Mouse (Mus musculus): Measurements from ENCODE around the gene Hist2h2aa1. TPM values are rescaled to one million over a fixed set of nuclear protein-coding genes. Genes with fewer than 3 reads are reported as not detected.
A peak's percentile ranks its signal among the peaks of the same experiment; 100 is the strongest.
"Not testable (repeated sequence)": the region's sequence is repeated elsewhere in the genome, so short reads cannot be mapped to it uniquely, and the experiment has no call there.

Gene Hist2h2aa1
- polyA plus RNA-seq, 1 experiment from 2014 or later: 17.7 TPM

- peak; percentile 7; the same call in 1 of the 2 replicates for ATAC-seq
- Histone ChIP-seq H3K4me3 (replicated peaks) (peak overlapping the region; percentile 56), H3K4me2 (replicated peaks) (peak overlapping the region; percentile 83), H3K27ac (peak overlapping the region; percentile 98), H3K4me1 (replicated peaks) (peaks cover 13% of the 10 kb centered on the region; the same call in 1 of the 2 replicates), H3K9ac (peak overlapping the region; percentile 73)
- H3K36me3 ChIP-seq; H3K9me3 ChIP-seq; H3K27me3 ChIP-seq (replicated peaks): not testable (repeated sequence)
- WGBS: under 1% methylated on average over 37 of the region's 47 CpGs
Measured at GRCm38 (mm10) chr3:96220131-96220764, 25.0 kb upstream of the Hist2h2aa1 start.

DNA sequence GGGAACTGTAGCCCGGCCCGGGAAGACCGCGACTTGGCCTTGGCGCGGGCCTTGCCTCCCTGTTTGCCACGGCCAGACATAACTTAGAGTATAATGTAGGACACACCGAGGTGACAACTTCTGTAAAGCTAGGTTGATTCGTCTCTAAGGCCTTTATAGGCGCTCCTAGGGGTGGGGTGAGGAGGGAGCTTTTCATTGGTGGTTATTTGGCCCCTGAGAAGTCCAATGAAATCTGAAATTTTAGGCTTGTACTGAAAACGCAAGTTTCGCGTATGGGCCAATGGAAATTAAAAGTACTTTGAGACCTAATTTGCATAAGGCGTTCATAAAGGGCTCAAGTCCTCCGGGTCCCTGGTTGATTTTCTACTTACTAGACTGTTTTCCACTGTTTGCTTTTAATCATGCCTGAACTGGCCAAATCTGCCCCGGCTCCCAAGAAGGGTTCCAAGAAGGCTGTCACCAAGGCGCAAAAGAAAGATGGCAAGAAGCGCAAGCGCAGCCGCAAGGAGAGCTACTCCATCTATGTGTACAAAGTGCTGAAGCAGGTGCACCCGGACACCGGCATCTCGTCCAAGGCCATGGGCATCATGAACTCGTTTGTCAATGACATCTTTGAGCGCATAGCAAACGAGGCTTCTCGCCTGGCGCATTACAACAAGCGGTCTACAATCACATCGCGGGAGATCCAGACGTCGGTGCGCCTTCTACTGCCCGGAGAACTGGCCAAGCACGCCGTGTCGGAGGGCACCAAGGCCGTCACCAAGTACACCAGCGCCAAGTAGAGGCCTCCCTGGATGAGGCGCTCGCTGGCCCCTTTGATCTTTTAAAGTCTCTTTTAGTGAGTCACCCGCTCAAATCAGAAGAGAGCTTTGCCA is 24.3 kb upstream of the Hist2h2aa1 start, which contains the start of the genes Hist2h2ac and Hist2h2be:
Gene Hist2h2ac (minus strand): TSS at position 116 of the 875 bp plus-strand sequence.
Gene Hist2h2be (plus strand): TSS at position 355 of the 875 bp plus-strand sequence.
- Histone ChIP-seq H3K27ac (peak within 1 kb of the TSS; percentile 98), H3K4me2 (replicated peaks) (peak within 1 kb of the TSS; percentile 83), H3K36me3 (no peaks in the 10 kb centered on the region), H3K27me3 (replicated peaks) (no peaks in the 10 kb centered on the region), H3K4me3 (replicated peaks) (peak within 1 kb of the TSS; percentile 56), H3K9me3 (no peaks in the 10 kb centered on the region), H3K9ac (peak within 1 kb of the TSS; percentile 73), H3K4me1 (replicated peaks) (peaks cover 11% of the 10 kb centered on the region; the same call in 1 of the 2 replicates)
- under 1% methylated on average over 43 of the region's 43 CpGs for whole genome bisulfite sequencing
- ATAC-seq: peak; percentile 94

- H3K4me1 ChIP-seq (replicated peaks): peaks cover 11% of the 10 kb centered on the region; the same call in 1 of the 2 replicates
- peak overlapping the region; percentile 98 for H3K27ac ChIP-seq
- no peak for ATAC-seq
Measured at GRCm38 (mm10) chr3:96221640-96222038, 23.7 kb upstream of the Hist2h2aa1 start.

GRCm38 (mm10) chr3:96222774-96223173 is 22.5 kb upstream of the Hist2h2aa1 start:
- H3K4me2 ChIP-seq (replicated peaks): peak overlapping the region; percentile 83; the same call in 1 of the 2 replicates
- H3K27me3 ChIP-seq (replicated peaks): no peaks in the 10 kb centered on the region
- H3K9me3 ChIP-seq: no peaks in the 10 kb centered on the region
- H3K4me1 ChIP-seq (replicated peaks): peaks cover 11% of the 10 kb centered on the region; the same call in 1 of the 2 replicates
- H3K27ac ChIP-seq: no peak overlapping the region
- H3K36me3 ChIP-seq: no peaks in the 10 kb centered on the region
- 88% methylated on average over 4 of the region's 4 CpGs for WGBS
- ATAC-seq: no peak
- no peak overlapping the region for H3K4me3 ChIP-seq (replicated peaks)
- no peak overlapping the region; the same call in 1 of the 2 replicates for H3K9ac ChIP-seq

More at GRCm38 (mm10) chr3:96221640-96222038, 23.7 kb upstream of the Hist2h2aa1 start:
- WGBS: 24% methylated on average over 9 of the region's 9 CpGs
- Histone ChIP-seq H3K4me3 (replicated peaks) (peak overlapping the region; percentile 56), H3K27me3 (replicated peaks) (no peaks in the 10 kb centered on the region), H3K9ac (peak overlapping the region; percentile 44), H3K9me3 (no peaks in the 10 kb centered on the region), H3K36me3 (no peaks in the 10 kb centered on the region), H3K4me2 (replicated peaks) (peak overlapping the region; percentile 83)

DNA sequence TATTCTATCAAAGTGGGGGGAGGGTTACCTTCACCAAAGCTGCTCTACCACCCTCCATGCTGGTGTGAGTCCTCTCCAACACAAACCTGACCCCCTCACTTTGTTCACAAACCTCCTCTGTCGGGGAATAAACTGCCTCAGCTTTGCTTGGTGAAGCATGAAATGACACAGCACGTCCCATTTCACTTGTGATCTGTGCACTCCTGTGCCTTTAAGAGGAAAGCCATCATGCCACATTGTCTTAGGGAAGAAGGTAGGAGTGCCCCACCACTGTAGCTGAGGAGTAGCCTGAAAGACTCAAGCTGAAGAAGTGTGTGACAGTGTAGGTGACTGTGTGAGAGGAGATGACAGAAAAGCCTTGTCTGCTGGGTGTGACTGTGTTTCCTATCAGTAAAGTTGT is 19.9 kb upstream of the Hist2h2aa1 start:
- no peak overlapping the region for H3K4me3 ChIP-seq (replicated peaks)
- no peaks in the 10 kb centered on the region for H3K9me3 ChIP-seq
- 49% methylated on average over 2 of the region's 2 CpGs for WGBS
- no peaks in the 10 kb centered on the region for H3K36me3 ChIP-seq
- no peak overlapping the region for H3K4me2 ChIP-seq (replicated peaks)
- H3K27ac ChIP-seq: no peak overlapping the region
- ATAC-seq: no peak
- no peak overlapping the region for H3K9ac ChIP-seq
- no peaks in the 10 kb centered on the region for H3K27me3 ChIP-seq (replicated peaks)
- peaks cover 11% of the 10 kb centered on the region; the same call in 1 of the 2 replicates for H3K4me1 ChIP-seq (replicated peaks)

DNA sequence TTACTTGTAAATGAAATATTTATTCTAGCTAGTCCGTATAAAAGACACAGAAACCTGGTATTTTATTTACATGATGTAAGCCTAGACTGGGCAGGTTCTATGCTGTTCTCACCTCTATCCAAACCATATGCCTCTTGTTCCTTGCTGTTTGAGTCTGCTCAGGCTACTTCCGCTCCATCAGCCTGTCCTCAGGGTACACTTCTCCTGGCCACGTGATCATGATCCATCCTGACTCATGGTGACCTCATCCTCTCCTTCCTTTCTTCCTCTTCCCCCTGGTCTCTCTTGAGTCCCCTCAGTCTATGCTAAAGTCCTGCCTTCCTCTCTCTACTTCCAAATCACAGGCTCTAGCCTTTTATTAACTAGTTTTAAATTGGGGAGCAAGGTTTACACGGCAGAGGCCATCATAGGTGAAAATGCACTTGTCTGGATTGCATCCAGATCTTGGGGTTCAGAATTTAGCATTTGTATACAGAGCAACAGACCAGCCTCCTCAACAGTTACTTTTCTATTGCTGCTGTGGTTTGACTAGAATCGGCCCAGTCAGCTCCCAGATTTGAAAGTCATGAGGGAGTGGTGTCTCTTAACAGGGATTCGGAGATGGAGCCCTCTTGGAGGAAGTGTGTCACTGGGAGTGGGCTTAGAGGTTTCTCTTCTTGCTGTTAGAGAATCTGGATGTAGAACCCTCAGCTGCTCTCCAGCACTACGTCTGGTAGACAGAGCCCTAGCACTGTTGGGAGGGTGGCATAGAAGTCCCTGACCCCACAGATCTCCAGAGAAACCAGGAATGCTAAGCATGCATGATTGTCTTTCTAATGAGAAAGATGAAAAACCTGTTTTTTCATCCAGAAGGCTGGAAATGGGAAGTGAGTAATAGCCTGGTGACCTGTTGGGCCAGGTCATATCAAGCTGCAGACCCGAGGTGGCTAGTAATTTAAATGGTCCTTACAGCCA is 18.3 kb upstream of the Hist2h2aa1 start:
- no peaks in the 10 kb centered on the region for H3K27me3 ChIP-seq (replicated peaks)
- no peak overlapping the region for H3K4me3 ChIP-seq (replicated peaks)
- H3K9me3 ChIP-seq: no peaks in the 10 kb centered on the region
- 60% methylated on average over 8 of the region's 8 CpGs for WGBS
- H3K36me3 ChIP-seq: no peaks in the 10 kb centered on the region
- H3K9ac ChIP-seq: no peak overlapping the region
- no peak overlapping the region for H3K27ac ChIP-seq
- H3K4me1 ChIP-seq (replicated peaks): 0 out of 2 replicates have a peak, but pooled peaks cover 6% of the 10 kb centered on the region
- 0 out of 2 replicates have a peak, but pooled peaks have one; percentile 40 for ATAC-seq
- H3K4me2 ChIP-seq (replicated peaks): no peak overlapping the region

- Histone ChIP-seq H3K9ac (no peak overlapping the region), H3K27me3 (replicated peaks) (no peaks in the 10 kb centered on the region), H3K9me3 (no peaks in the 10 kb centered on the region), H3K4me3 (replicated peaks) (no peak overlapping the region), H3K4me1 (replicated peaks) (0 out of 2 replicates have a peak, but pooled peaks cover under 1% of the 10 kb centered on the region), H3K27ac (no peak overlapping the region), H3K36me3 (no peaks in the 10 kb centered on the region), H3K4me2 (replicated peaks) (no peak overlapping the region)
- 48% methylated on average over 2 of the region's 2 CpGs for WGBS
- ATAC-seq: no peak
Measured at GRCm38 (mm10) chr3:96228828-96229227, 16.5 kb upstream of the Hist2h2aa1 start.

DNA sequence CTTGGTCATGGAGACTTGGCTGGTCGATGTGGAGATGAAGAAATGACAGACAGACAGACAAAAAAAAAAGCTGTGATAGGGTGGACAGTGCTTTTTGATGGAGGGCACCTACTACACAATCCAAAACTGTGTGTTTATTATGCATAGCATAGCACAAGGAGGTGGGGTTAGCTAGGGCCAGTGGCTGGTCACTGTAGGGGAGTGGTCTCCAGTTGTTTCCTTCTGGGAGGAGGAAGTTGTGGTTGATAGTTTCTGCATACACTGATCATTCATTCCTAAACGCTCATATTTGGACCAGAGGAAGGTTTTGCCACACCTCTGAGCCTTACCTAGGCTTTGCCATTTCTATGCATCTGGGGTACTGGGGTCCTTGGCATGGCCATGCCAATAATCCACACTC is 14.9 kb upstream of the Hist2h2aa1 start:
- ATAC-seq: no peak
- 75% methylated on average over 2 of the region's 2 CpGs for WGBS
- Histone ChIP-seq H3K9me3 (no peaks in the 10 kb centered on the region), H3K27ac (no peak overlapping the region), H3K4me2 (replicated peaks) (no peak overlapping the region), H3K4me1 (replicated peaks) (no peaks in the 10 kb centered on the region), H3K36me3 (no peaks in the 10 kb centered on the region), H3K4me3 (replicated peaks) (no peak overlapping the region), H3K9ac (no peak overlapping the region), H3K27me3 (replicated peaks) (no peaks in the 10 kb centered on the region)

DNA sequence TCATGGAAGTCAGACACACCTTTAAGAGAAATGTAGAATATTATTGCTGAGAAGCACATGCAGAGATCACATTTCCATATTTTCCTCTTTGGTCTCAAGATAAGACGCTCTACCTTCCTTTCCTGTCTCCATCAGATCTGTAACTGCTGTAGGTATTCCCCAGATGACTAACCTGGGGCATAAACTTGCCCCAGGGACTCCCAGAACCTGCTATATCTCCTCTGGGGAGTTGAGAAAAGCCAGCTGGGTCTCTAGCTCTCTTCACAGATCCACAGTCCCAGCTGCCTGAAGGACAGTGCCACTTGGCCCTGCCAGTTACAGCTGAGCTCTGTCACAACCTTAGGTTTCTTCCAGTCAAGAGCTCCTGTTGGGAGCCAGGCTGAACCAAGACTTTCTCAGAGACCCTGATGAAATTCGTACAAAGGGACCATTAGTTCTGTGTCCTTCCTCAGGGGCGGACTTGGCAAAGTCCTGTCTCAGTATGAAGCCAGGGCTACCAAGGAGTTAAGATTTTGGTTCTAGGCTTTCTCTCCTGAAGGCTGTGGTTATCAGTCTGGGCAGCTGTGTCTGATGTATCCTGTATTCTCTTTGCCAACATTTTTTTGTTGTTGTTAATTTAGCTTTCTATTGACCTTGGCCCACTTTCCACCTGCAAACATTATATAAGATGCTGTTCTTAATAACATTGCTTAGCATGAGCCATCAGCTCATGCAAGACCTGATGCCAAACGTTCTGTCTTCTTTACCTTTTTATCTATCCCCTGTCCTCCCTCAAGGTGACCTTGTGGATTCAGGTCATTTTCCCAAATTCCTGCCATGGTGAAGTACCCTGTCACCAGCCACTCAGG is 14.2 kb upstream of the Hist2h2aa1 start:
- Histone ChIP-seq H3K9me3 (no peaks in the 10 kb centered on the region), H3K27ac (no peak overlapping the region), H3K9ac (no peak overlapping the region), H3K4me2 (replicated peaks) (no peak overlapping the region), H3K4me3 (replicated peaks) (no peak overlapping the region), H3K4me1 (replicated peaks) (no peaks in the 10 kb centered on the region), H3K36me3 (no peaks in the 10 kb centered on the region), H3K27me3 (replicated peaks) (no peaks in the 10 kb centered on the region)
- no peak for ATAC-seq
- WGBS: 78% methylated on average over 4 of the region's 4 CpGs

DNA sequence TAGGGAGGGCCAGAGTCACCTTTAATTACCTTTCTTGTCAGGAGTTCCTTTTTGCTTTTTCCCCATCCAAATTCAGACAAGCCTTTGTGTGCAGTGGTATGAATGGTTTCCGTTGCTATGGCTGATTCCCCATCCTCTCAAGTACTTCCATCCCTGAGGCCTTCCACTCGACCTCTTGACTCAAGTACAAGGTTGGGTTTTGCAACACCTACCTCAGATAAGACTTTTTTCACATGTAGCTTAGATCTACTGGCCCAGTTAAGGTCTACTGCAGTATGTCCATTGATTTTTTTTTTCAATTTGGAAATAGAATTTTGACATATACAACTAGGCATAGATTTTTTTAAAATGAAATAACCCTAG is 13.6 kb upstream of the Hist2h2aa1 start:
- no peak overlapping the region for H3K9ac ChIP-seq
- 57% methylated on average over 2 of the region's 2 CpGs for WGBS
- no peak for ATAC-seq
- no peak overlapping the region for H3K4me2 ChIP-seq (replicated peaks)
- no peaks in the 10 kb centered on the region for H3K9me3 ChIP-seq
- H3K36me3 ChIP-seq: no peaks in the 10 kb centered on the region
- H3K27ac ChIP-seq: no peak overlapping the region
- peaks cover 1% of the 10 kb centered on the region for H3K4me1 ChIP-seq (replicated peaks)
- H3K4me3 ChIP-seq (replicated peaks): no peak overlapping the region
- no peaks in the 10 kb centered on the region for H3K27me3 ChIP-seq (replicated peaks)

DNA sequence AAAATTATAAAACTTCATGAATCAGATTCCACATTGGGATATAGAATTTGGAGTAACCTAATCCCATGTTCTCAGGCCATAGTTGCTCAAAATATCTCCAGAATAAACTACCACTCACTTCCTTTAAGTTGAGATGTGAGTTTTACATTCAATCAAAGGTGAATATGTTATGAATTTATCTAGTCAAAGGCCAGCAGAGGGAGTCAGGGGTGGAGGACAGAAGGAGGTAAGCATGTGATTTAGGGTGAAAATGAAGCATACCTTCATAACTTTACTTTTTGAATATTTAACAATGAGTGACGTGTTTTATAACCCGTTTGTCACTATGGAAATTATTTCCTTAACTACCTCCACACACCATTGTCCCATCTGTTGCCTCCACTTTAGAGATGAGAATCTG is 10.4 kb upstream of the Hist2h2aa1 start:
- Histone ChIP-seq H3K4me3 (replicated peaks) (no peak overlapping the region), H3K27me3 (replicated peaks) (no peaks in the 10 kb centered on the region), H3K4me1 (replicated peaks) (peaks cover 11% of the 10 kb centered on the region), H3K4me2 (replicated peaks) (no peak overlapping the region), H3K9me3 (no peaks in the 10 kb centered on the region), H3K36me3 (no peaks in the 10 kb centered on the region), H3K9ac (no peak overlapping the region), H3K27ac (no peak overlapping the region)
- no peak for ATAC-seq
- 89% methylated on average over 2 of the region's 2 CpGs for WGBS

Data from intestine, embryonic 15.5 days (tissue).